Mouse (Mus musculus) kidney, embryonic 15.5 days (tissue): ENCODE data around the gene Ccdc61. TPM values are rescaled to one million over a fixed set of nuclear protein-coding genes. Genes with fewer than 3 reads are reported as not detected.

Experiments used
- ATAC-seq: fragments of 200-750 bp; cut with Nextera tagmentation; replicated peaks from 2 replicates; pipeline ENCODE4 v1.8.0; 2017; ENCODE audit warnings: moderate TSS enrichment; ENCODE audit not compliant: low FRiP score
- H3K27ac ChIP-seq: fragments of 300-500 bp; sonication (generic); 2 replicates; pipeline ENCODE4 v1.5.1; 2015; ENCODE audit warnings: mild to moderate bottlenecking, inconsistent platforms
- H3K27me3 ChIP-seq: fragments of 300-500 bp; sonication (generic); 2 replicates; pipeline ENCODE4 v1.6.1; 2015; ENCODE audit warnings: inconsistent platforms
- H3K36me3 ChIP-seq: fragments of 300-500 bp; sonication (generic); 2 replicates; pipeline ENCODE4 v1.6.1; 2015; ENCODE audit warnings: inconsistent platforms
- H3K4me1 ChIP-seq: fragments of 300-500 bp; sonication (generic); 2 replicates; pipeline ENCODE4 v1.6.1; 2015; ENCODE audit warnings: inconsistent platforms
- H3K4me2 ChIP-seq: fragments of 300-500 bp; sonication (generic); 2 replicates; pipeline ENCODE4 v1.6.1; 2015; ENCODE audit warnings: moderate library complexity, mild to moderate bottlenecking, inconsistent platforms
- H3K4me3 ChIP-seq: fragments of 300-500 bp; sonication (generic); replicated peaks from 2 replicates; pipeline ENCODE4 v1.5.1; 2015; ENCODE audit warnings: mild to moderate bottlenecking, inconsistent platforms
- H3K9ac ChIP-seq: fragments of 300-500 bp; sonication (generic); 2 replicates; pipeline ENCODE4 v1.6.1; 2015; ENCODE audit warnings: mild to moderate bottlenecking, inconsistent platforms
- H3K9me3 ChIP-seq: fragments of 300-500 bp; sonication (generic); replicated peaks from 2 replicates; pipeline ENCODE4 v1.6.1; 2016; ENCODE audit warnings: inconsistent platforms
- WGBS: fragments of 180-500 bp; shearing (Covaris S2); methylation state at CpG from one replicate; pipeline ENCODE4 v1.1.7; 2015; ENCODE audit warnings: mixed read lengths; 5-methylcytosine and 5-hydroxymethylcytosine counted together
- polyA plus RNA-seq: library from polyadenylated mRNA; unstranded; fragments of >200 nt; fragmentation: Nextera tagmentation; extraction: Ambion mirVana; gene quantifications from 2 replicates; pipeline ENCODE4 v1.2.1, GENCODE M21; 2015

Gene Ccdc61
- polyA plus RNA-seq, 1 experiment from 2014 or later, result 28.9 TPM

DNA sequence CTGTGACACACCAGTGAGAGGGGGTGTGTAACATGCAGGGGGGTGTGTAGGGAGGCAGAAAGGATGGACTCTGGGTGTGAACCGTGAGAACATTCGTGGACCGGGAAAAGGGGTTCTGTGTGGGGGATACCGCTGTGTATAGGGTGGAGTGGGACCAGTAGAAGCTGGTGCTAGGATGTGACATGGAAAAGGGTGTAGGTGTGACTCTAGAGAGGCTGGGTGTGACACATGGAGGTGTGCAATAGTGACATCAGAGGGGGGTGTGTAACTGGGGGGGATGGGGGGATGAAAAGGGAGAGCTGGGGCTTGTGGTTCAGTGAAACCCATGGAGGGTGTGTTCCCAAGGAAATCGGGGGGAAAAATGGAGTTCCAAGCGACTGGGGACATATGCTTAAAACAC lies 16.7 kb upstream of the Ccdc61 start:
- WGBS, result 47% methylated on average over 6 of the region's 6 CpGs
- peaks cover 15% of the 10 kb centered on the region for H3K4me1 ChIP-seq
- H3K4me2 ChIP-seq, result peak overlapping the region; percentile 93
- peak overlapping the region; percentile 55 for H3K27ac ChIP-seq
- H3K4me3 ChIP-seq, result peak overlapping the region; percentile 56
- ATAC-seq, result no peak
- H3K9ac ChIP-seq, result no peak overlapping the region
- no peaks in the 10 kb centered on the region for H3K36me3 ChIP-seq
- peaks cover 71% of the 10 kb centered on the region for H3K27me3 ChIP-seq
- no peaks in the 10 kb centered on the region for H3K9me3 ChIP-seq

DNA sequence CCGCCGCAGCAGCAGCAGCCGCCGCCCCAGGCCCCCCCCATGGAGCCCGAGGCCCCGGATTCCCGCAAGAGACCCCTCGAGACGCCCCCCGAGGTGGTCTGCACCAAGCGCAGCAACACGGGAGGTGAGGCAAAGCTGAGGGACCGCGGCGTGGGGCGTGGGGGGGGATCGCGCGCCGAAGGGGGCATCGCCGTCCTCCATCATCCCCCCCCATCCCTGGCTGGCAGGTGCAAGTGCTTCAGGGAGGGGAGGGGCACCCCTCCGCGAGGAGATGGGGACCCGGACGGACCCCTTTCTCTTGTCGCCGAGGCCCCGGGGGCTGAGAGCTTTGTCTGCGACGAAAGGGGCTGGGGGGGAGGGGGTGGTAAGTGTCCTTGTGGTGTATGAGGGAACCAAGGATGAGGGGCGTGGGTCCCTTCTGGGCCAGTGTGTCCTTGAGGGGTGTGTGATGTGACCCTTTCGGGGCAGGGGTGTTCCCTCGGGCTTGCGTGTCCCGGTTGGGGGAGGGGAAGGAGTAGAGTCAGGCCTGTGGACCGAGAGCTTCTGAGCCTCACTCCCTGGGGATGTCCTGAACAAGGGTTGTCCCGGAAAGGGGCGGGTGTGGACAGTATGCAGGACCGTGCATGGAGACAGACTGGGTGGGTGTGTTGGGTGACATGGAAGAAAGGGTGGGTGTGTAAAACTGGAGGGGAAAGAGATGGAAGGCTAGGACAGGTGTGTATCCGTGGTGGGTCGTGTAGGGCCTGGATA lies 16.0 kb upstream of the Ccdc61 start:
- ATAC-seq, result peak; percentile 16; the same call in 1 of the 2 replicates
- peaks cover 75% of the 10 kb centered on the region for H3K27me3 ChIP-seq
- 2% methylated on average over 41 of the region's 42 CpGs for WGBS

DNA sequence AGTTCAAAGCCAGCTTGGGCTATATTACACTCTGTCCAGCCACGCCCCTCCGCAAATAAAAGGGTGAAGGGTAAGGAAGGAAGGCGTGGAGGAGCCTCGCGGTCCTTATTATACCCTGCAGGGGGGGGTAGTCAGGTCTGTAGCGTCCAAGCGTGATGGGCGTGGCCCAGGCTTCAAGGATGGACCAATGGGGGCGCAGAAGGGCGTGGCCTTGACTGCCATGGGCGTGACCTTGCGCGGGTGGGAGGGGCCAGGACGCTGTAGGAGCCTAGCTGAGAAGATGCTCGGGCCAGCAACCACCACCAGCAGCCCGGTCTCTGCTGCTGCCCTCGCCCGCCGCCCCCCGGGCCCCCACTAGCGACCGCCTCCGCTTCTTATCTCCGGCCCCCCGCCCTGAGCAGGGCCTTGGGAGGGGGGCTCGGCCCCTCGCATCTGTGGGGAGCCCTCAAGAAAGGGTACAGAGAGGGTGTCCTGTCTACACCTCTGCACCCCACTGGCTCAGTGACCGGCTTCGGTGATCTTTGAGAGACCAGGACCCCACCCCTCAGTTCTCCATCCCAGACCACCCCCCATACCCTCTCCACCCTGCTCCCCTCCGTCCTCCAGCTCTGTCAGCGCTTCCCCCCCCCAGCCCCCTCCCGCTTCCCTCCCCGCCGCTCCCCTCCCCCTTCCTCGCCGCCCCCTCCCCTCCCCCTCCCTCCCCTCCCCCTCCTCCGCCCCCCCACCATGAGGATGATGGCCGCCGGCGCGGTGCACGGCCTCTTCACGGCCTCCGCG lies 15.1 kb upstream of the Ccdc61 start, which contains the start of gene Nova2:
TSS of gene Nova2 (plus strand) at position 727 of the 777 bp plus-strand sequence.
- H3K4me1 ChIP-seq, result peaks cover 19% of the 10 kb centered on the region
- H3K4me2 ChIP-seq, result peak within 1 kb of the TSS; percentile 93
- H3K9ac ChIP-seq, result peak within 1 kb of the TSS; percentile 57
- peaks cover 81% of the 10 kb centered on the region for H3K27me3 ChIP-seq
- no peaks in the 10 kb centered on the region for H3K36me3 ChIP-seq
- ATAC-seq, result peak; percentile 86
- peak within 1 kb of the TSS; percentile 55; the same call in 1 of the 2 replicates for H3K27ac ChIP-seq
- under 1% methylated on average over 29 of the region's 45 CpGs for WGBS
- no peaks in the 10 kb centered on the region for H3K9me3 ChIP-seq
- peak within 1 kb of the TSS; percentile 56 for H3K4me3 ChIP-seq

More for the DNA sequence above, 16.0 kb upstream of the Ccdc61 start:
- Histone ChIP-seq H3K9ac (peak overlapping the region; percentile 57), H3K27ac (peak overlapping the region; percentile 55; the same call in 1 of the 2 replicates), H3K9me3 (no peaks in the 10 kb centered on the region), H3K4me1 (peaks cover 15% of the 10 kb centered on the region), H3K4me3 (peak overlapping the region; percentile 56), H3K36me3 (no peaks in the 10 kb centered on the region), H3K4me2 (peak overlapping the region; percentile 93)

DNA sequence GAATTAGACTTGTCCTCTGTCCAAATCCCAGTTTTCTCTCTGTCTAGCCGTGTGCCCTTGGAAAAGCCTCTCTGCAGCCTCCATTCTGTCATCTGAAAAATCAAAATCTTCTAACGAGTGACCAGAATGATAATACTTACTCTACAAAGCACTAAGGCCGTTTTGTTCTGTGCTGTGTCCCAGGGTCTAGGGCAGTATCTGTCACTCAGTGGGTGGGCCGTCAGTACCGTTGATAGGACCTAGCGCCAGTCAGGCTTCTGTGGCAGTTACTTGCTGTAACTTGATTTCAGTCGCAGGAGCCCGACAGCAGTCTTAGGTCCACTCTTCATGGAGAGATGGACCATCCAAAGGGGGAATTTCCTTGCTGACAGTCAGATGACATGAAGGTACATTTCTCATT lies 14.1 kb upstream of the Ccdc61 start:
- no peaks in the 10 kb centered on the region for H3K36me3 ChIP-seq
- no peak overlapping the region for H3K4me3 ChIP-seq
- no peak for ATAC-seq
- no peaks in the 10 kb centered on the region for H3K9me3 ChIP-seq
- no peak overlapping the region for H3K4me2 ChIP-seq
- no peak overlapping the region for H3K27ac ChIP-seq
- H3K27me3 ChIP-seq, result peaks cover 80% of the 10 kb centered on the region
- WGBS, result 8% methylated on average over 8 of the region's 8 CpGs
- H3K9ac ChIP-seq, result no peak overlapping the region
- peaks cover 19% of the 10 kb centered on the region for H3K4me1 ChIP-seq

DNA sequence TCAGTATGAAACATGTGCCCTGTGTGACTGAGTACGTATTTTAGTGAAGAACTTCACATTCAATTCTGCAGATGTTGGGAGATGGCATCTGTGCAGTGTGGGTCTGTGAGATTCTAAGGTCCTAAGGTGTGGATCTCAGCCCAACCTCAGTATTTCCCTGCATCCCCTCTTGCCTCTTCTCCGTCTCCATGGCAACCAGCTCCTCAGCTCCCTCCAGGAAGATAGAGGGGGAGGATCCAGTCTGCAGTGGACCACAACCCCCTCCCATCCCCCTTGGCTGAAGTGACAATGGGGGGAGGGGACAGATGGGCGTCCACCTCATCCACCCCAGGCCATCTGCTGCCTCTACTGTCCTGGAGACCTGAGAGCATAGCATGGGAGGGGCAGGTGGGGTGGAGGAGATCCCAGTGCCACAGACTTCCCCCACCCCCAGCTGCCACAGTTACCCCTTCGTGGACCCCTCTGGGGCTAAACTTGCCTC lies 13.5 kb upstream of the Ccdc61 start:
- Histone ChIP-seq H3K27me3 (peaks cover 79% of the 10 kb centered on the region), H3K4me2 (no peak overlapping the region), H3K36me3 (no peaks in the 10 kb centered on the region), H3K27ac (no peak overlapping the region), H3K4me1 (peaks cover 19% of the 10 kb centered on the region), H3K4me3 (no peak overlapping the region), H3K9ac (no peak overlapping the region), H3K9me3 (no peaks in the 10 kb centered on the region)
- WGBS, result 21% methylated on average over 4 of the region's 4 CpGs
- ATAC-seq, result no peak

DNA sequence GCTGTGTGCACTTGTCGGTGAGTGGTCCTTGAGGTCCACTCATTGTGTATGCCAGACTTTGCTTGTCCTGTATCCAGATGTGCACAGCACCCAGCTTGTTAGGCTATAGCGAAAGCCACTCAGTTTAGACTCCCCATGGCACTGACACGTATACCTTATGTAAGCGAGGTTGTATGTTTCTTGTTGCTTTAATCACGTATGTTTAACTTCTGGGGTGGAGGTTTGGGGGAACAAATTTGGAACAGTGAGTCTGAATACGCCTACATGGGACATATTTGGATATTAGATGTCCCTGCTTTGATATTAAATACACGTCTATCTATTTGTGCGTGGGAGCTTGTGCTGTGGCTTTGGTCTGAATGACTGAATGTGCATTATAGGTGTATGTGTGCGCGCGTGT lies 13.1 kb upstream of the Ccdc61 start:
- Histone ChIP-seq H3K4me3 (no peak overlapping the region), H3K36me3 (no peaks in the 10 kb centered on the region), H3K9ac (no peak overlapping the region), H3K27ac (no peak overlapping the region), H3K27me3 (peaks cover 79% of the 10 kb centered on the region), H3K4me1 (peaks cover 19% of the 10 kb centered on the region), H3K9me3 (no peaks in the 10 kb centered on the region), H3K4me2 (no peak overlapping the region)
- no peak for ATAC-seq
- WGBS, result 79% methylated on average over 11 of the region's 11 CpGs

DNA sequence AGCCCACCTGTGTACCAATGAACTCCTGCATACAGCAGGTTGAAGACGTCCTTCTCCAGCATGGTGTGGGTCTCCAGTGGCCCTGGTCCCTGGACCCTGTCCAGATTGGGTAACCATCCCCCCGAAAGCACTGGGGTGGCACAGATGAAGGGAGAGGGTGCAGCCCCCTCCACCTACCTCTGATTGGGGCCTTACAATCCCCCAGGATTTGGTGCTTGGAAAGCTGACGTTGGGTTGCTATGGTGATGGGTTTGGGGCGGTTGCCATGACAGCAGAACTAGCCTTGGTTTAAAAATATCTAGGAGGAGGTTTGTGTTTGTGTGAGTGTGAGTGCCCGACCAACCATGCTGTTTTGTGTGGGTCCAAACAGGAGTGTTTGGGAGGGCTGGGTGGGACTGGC lies 12.6 kb upstream of the Ccdc61 start:
- Histone ChIP-seq H3K4me3 (no peak overlapping the region), H3K27me3 (peaks cover 75% of the 10 kb centered on the region), H3K9ac (no peak overlapping the region), H3K4me2 (no peak overlapping the region), H3K27ac (no peak overlapping the region), H3K9me3 (no peaks in the 10 kb centered on the region), H3K36me3 (no peaks in the 10 kb centered on the region), H3K4me1 (peaks cover 19% of the 10 kb centered on the region)
- no peak for ATAC-seq
- WGBS, result 53% methylated on average over 5 of the region's 5 CpGs

DNA sequence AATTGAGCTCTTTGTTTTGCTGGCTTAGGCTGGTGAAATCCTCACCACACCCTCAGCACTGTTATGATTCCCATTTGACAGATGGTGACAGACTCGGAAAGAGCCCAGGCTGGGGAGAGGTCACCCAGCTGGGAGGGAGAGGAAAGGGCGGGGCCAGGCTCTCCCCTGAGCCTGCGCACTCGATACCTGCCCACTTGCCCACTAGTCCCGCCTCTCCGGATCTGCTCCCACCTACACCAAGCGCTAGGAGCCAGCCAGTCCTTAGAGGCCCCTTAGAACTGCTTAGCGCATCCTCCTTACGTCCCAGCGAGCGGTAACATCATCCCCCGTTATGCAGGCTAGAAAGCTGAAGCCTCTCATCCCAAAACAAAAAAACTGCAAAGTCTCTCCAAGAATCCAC lies 10.9 kb upstream of the Ccdc61 start:
- Histone ChIP-seq H3K9me3 (no peaks in the 10 kb centered on the region), H3K9ac (no peak overlapping the region), H3K4me2 (peak overlapping the region; percentile 36), H3K36me3 (no peaks in the 10 kb centered on the region), H3K27me3 (peaks cover 58% of the 10 kb centered on the region), H3K27ac (no peak overlapping the region), H3K4me1 (peaks cover 16% of the 10 kb centered on the region), H3K4me3 (no peak overlapping the region)
- ATAC-seq, result peak; percentile 57; the same call in 1 of the 2 replicates
- WGBS, result under 1% methylated on average over 12 of the region's 12 CpGs

DNA sequence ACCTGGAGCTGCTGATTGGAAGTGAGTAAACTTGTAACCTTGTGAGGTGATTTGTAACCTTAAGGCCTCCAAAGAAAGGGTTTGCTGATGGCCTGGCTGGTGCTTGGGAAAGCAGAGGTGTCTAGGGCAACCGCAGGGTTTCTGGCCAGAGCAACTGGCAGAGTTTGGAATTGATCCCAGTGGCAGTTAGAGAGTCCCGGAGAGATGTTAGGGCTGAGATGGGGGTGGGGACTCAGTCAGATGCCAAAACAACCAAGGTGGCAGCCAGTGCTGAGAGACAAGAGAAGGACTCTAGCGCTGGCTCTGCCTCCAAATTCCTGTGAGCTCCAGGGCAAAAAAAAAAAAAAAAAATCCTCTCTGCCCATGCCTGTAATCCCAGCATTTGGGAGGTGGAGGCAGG lies 7.7 kb upstream of the Ccdc61 start:
- Histone ChIP-seq H3K36me3 (no peaks in the 10 kb centered on the region), H3K4me3 (no peak overlapping the region), H3K4me2 (no peak overlapping the region), H3K9me3 (no peaks in the 10 kb centered on the region), H3K27ac (no peak overlapping the region), H3K4me1 (peaks cover 4% of the 10 kb centered on the region; the same call in 1 of the 2 replicates), H3K9ac (no peak overlapping the region), H3K27me3 (peaks cover 29% of the 10 kb centered on the region)
- ATAC-seq, result no peak
- 52% methylated on average over 3 of the region's 3 CpGs for WGBS

DNA sequence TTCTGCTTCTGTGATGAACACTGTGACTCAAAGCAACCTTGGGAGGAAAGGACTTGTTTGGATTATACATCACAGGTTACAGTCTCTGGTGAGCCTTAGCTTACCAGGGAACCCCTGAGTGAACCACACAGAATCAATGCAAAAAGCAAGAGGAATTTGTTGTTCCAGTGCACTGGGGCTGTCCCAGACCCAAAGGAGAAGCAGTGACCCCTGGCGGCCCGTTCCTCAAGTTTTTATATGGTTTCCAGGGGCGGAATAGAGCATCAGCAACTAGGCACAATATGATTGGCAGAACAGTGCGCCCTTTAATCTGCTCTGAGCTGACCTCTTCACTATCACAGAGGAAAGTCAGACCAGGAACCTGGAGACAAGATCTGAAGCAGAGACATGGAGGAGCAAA lies 6.0 kb upstream of the Ccdc61 start:
- H3K4me2 ChIP-seq, result no peak overlapping the region
- no peak for ATAC-seq
- H3K4me3 ChIP-seq, result no peak overlapping the region
- WGBS, result 68% methylated on average over 4 of the region's 4 CpGs
- H3K9me3 ChIP-seq, result no peaks in the 10 kb centered on the region
- peaks cover 15% of the 10 kb centered on the region; the same call in 1 of the 2 replicates for H3K27me3 ChIP-seq
- H3K4me1 ChIP-seq, result peaks cover 4% of the 10 kb centered on the region; the same call in 1 of the 2 replicates
- no peaks in the 10 kb centered on the region for H3K36me3 ChIP-seq
- H3K27ac ChIP-seq, result no peak overlapping the region
- H3K9ac ChIP-seq, result no peak overlapping the region

DNA sequence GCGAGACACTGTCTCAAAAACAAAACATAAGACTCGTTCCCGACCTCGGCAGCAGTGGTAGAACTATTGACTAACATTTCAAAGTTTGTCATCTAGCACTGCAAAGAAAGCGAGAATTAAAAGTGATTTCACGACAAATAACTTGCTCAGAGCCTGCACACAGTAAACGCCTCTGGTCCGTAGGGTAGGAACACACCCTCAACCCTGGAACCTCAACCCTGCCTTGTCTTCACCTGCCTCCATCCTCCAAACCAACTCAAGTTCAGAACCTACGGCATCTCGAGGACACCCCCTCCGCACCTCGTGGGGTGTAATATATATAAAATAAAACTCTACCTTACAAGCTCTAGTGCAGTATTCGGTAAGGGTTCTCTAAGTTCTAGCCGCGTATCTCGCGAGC lies 418 bp downstream of the Ccdc61 start:
- Histone ChIP-seq H3K27ac (no peak overlapping the region), H3K4me1 (peaks cover 20% of the 10 kb centered on the region), H3K9ac (peak overlapping the region; percentile 68), H3K9me3 (no peaks in the 10 kb centered on the region), H3K4me2 (peak overlapping the region; percentile 67), H3K4me3 (peak overlapping the region; percentile 82), H3K36me3 (peaks cover 9% of the 10 kb centered on the region; the same call in 1 of the 2 replicates), H3K27me3 (no peaks in the 10 kb centered on the region)
- 5% methylated on average over 17 of the region's 17 CpGs for WGBS
- ATAC-seq, result peak; percentile 15

DNA sequence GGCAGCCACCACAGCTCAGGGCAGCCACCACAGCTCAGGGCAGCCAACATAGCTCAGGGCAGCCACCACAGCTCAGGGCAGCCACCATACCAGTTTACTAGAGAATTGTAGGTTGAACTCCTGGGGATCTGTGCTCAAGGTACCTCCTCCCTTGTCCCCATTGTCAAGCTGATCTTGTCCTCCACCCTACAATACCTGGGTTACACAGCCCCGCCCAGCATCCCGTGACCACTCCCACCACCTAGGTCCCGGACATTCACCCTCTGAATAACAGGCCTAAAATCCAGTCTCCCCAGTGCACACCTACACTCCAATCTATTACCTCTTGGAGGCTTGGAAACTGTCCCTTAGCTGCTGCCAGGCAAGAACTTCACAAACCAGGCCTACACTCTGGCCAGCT lies 5.2 kb downstream of the Ccdc61 start:
- WGBS, result 74% methylated on average over 3 of the region's 3 CpGs
- H3K4me3 ChIP-seq, result no peak overlapping the region
- no peak overlapping the region for H3K27ac ChIP-seq
- no peak overlapping the region for H3K4me2 ChIP-seq
- no peak overlapping the region for H3K9ac ChIP-seq
- H3K4me1 ChIP-seq, result peaks cover 13% of the 10 kb centered on the region
- no peaks in the 10 kb centered on the region for H3K27me3 ChIP-seq
- no peak for ATAC-seq
- no peaks in the 10 kb centered on the region for H3K9me3 ChIP-seq
- peaks cover 47% of the 10 kb centered on the region for H3K36me3 ChIP-seq
